Mouse (Mus musculus) olfactory bulb, adult 2 months (tissue): ENCODE data around the gene Aloxe3.

ENCODE experiments used
- CTCF ChIP-seq: fragments of 200-500 bp; IDR thresholded peaks from 2 replicates; pipeline ENCODE4 v1.5.1; 2012; ENCODE audit warnings: low read depth, mild to moderate bottlenecking, low read length, moderate library complexity; ENCODE audit not compliant: insufficient read depth
- POLR2A ChIP-seq: fragments of 200-500 bp; IDR thresholded peaks from 2 replicates; pipeline ENCODE4 v1.6.1; 2012; ENCODE audit warnings: mild to moderate bottlenecking, low read depth, low read length, moderate library complexity; ENCODE audit not compliant: insufficient read depth

- TF ChIP-seq CTCF: no peak
- TF ChIP-seq POLR2A: no peak
Observed at GRCm38 (mm10) chr11:69086390-69086789, 39.3 kb upstream of the Aloxe3 start.
